Mouse (Mus musculus) spleen, adult 2 months (tissue): ENCODE measurements at regions not wholly inside any gene's neighbourhood (a gene's known extent, or its start where the extent isn't known, plus 50 kb on each side); places are given as distances from the start of the nearest gene placed in this dataset.

Source experiments
- DNase-seq, 2 experiments: peaks; one replicate each; pipeline versions ENCODE4 v3.0.0 to v3.0.0-alpha.2; 2012 to 2021; ENCODE audit warnings: low spot score in 2 of 2, low read depth in 1 of 2
- H3K27ac ChIP-seq: fragments of 200-500 bp; 2 replicates; pipeline ENCODE4 v1.5.1; 2012; ENCODE audit warnings: low read length, inconsistent platforms; ENCODE audit not compliant: insufficient read depth
- H3K27me3 ChIP-seq: fragments of 200-500 bp; 2 replicates; pipeline ENCODE4 v1.6.1; 2012; ENCODE audit warnings: mild to moderate bottlenecking, moderate library complexity, low read length, inconsistent platforms; ENCODE audit not compliant: control insufficient read depth, insufficient read depth
- H3K36me3 ChIP-seq: fragments of 200-500 bp; 2 replicates; pipeline ENCODE4 v1.6.1; 2012; ENCODE audit warnings: mild to moderate bottlenecking, low read length, inconsistent platforms; ENCODE audit not compliant: control insufficient read depth, insufficient read depth
- H3K4me1 ChIP-seq: fragments of 200-500 bp; 2 replicates; pipeline ENCODE4 v1.6.1; 2011; ENCODE audit warnings: inconsistent platforms; ENCODE audit not compliant: control insufficient read depth, insufficient read depth, insufficient read length
- H3K4me3 ChIP-seq: fragments of 200-500 bp; 2 replicates; pipeline ENCODE4 v1.5.1; 2011; ENCODE audit warnings: mild to moderate bottlenecking, inconsistent platforms; ENCODE audit not compliant: insufficient read depth, insufficient read length; ENCODE audit errors: extremely low read depth
- CTCF ChIP-seq: fragments of 200-500 bp; IDR thresholded peaks from 2 replicates; pipeline ENCODE4 v1.5.1; 2011; ENCODE audit warnings: mild to moderate bottlenecking, inconsistent platforms; ENCODE audit not compliant: insufficient read depth, insufficient read length, insufficient replicate concordance; ENCODE audit errors: extremely low read depth
- POLR2A ChIP-seq: fragments of 200-500 bp; IDR thresholded peaks from 2 replicates; pipeline ENCODE4 v1.6.1; 2011; ENCODE audit warnings: low read depth, low read length, inconsistent platforms
- WGBS: fragments of 180-500 bp; shearing (Covaris S2); methylation state at CpG from one replicate; pipeline ENCODE4 v1.1.7; 2018; 5-methylcytosine and 5-hydroxymethylcytosine counted together

DNA sequence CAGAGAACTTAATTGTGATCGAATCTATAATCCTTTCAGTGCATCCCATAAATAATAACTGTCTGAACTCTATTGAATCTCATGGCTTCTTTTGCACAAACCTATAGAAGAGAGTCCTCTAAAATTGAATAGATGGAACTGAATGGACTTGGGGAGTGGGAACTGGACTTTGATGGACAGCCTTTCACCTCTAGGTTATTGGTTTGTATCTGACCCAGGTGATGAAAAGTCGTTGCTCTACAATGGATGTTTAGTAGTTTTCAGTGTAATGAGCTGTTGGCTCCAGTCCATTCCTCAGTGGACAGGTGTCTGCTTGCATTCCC, 216.3 kb downstream of the Tmem161b start:
- no peak for DNase-seq
- Histone ChIP-seq H3K36me3 (no peaks in the 10 kb centered on the region), H3K4me1 (no peaks in the 10 kb centered on the region), H3K4me3 (no peak overlapping the region), H3K27me3 (no peaks in the 10 kb centered on the region), H3K27ac (no peak overlapping the region)
- TF ChIP-seq CTCF (no peak), POLR2A (no peak)
- WGBS = 86% methylated on average over 2 of the region's 2 CpGs

- 94% methylated on average over 2 of the region's 2 CpGs for WGBS
- DNase-seq = no peak
- Histone ChIP-seq H3K4me1 (no peaks in the 10 kb centered on the region), H3K27ac (no peak overlapping the region), H3K4me3 (no peak overlapping the region), H3K27me3 (no peaks in the 10 kb centered on the region), H3K36me3 (no peaks in the 10 kb centered on the region)
- TF ChIP-seq CTCF = no peak
- no peak for TF ChIP-seq POLR2A
Measured at GRCm38 (mm10) chr13:84448514-84448913, 226.4 kb downstream of the Tmem161b start.

DNA sequence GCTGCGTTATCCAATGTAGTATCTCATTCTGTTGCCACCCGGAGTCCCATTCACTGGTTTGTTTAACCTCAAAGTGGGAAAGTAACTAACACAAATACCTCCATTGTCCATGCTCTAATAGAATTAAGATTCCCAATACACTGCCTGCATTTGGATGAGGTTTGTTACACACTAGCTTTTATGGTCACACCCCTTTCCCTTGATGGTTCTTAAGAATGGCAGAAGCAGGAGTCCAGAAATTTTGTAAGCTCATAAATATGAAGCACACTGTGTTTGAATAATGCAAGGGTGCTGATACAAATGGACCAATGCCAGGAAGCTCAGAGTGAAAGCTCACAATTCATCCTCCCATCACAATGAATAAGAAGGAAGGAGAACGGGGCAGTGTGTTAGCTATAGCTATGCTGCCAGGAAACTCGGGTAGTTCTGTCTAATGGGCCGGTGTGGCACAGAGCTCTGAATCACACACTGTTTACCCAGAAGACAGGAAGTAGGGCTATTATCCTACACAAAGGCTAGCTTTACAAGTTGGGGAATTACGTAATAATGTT, 227.0 kb downstream of the Tmem161b start:
- DNase-seq = no peak
- Histone ChIP-seq H3K4me1 (no peaks in the 10 kb centered on the region), H3K27ac (no peak overlapping the region), H3K36me3 (no peaks in the 10 kb centered on the region), H3K27me3 (no peaks in the 10 kb centered on the region), H3K4me3 (no peak overlapping the region)
- WGBS = 58% methylated on average over 6 of the region's 6 CpGs
- TF ChIP-seq CTCF (no peak), POLR2A (no peak)
